Mouse (Mus musculus): Measurements from ENCODE around the gene Serpinb6b.

Gene Serpinb6b

GRCm38 (mm10) chr13:32969641-32970040 is 4.6 kb downstream of the Serpinb6b start:
- no peak for TF ChIP-seq CTCF (conservative IDR thresholded peaks at IDR 0.05; ENCODE audit: low read length)
- no peak for TF ChIP-seq NANOG (IDR thresholded peaks at IDR 0.05; ENCODE audit: borderline replicate concordance, low read length)
- TF ChIP-seq POU5F1 (IDR thresholded peaks at IDR 0.05; ENCODE audit: borderline replicate concordance, low read length), result no peak
- no peaks in the 10 kb centered on the region for H3K27me3 ChIP-seq (ENCODE audit: insufficient read depth, low read length)
- H3K36me3 ChIP-seq (ENCODE audit: insufficient read depth, low read length), result no peaks in the 10 kb centered on the region
- H3K4me1 ChIP-seq (replicated peaks; ENCODE audit: low read depth, low read length), result peaks cover 4% of the 10 kb centered on the region
- 0 out of 2 replicates have a peak, but pooled peaks cover 5% of the 10 kb centered on the region for H3K9me3 ChIP-seq (ENCODE audit: low read length)
- H3K4me3 ChIP-seq (replicated peaks; ENCODE audit: low read length), result no peak overlapping the region

GRCm38 (mm10) chr13:32970776-32971175 is 5.8 kb downstream of the Serpinb6b start:
- no peaks in the 10 kb centered on the region for H3K27me3 ChIP-seq (ENCODE audit: insufficient read depth, low read length)
- H3K4me3 ChIP-seq (replicated peaks; ENCODE audit: low read length), result no peak overlapping the region
- 0 out of 2 replicates have a peak, but pooled peaks cover 5% of the 10 kb centered on the region for H3K9me3 ChIP-seq (ENCODE audit: low read length)
- H3K36me3 ChIP-seq (ENCODE audit: insufficient read depth, low read length), result no peaks in the 10 kb centered on the region
- no peak for TF ChIP-seq NANOG (IDR thresholded peaks at IDR 0.05; ENCODE audit: borderline replicate concordance, low read length)
- no peak for TF ChIP-seq CTCF (conservative IDR thresholded peaks at IDR 0.05; ENCODE audit: low read length)
- no peak for TF ChIP-seq POU5F1 (IDR thresholded peaks at IDR 0.05; ENCODE audit: borderline replicate concordance, low read length)
- no peaks in the 10 kb centered on the region for H3K4me1 ChIP-seq (replicated peaks; ENCODE audit: low read depth, low read length)

DNA sequence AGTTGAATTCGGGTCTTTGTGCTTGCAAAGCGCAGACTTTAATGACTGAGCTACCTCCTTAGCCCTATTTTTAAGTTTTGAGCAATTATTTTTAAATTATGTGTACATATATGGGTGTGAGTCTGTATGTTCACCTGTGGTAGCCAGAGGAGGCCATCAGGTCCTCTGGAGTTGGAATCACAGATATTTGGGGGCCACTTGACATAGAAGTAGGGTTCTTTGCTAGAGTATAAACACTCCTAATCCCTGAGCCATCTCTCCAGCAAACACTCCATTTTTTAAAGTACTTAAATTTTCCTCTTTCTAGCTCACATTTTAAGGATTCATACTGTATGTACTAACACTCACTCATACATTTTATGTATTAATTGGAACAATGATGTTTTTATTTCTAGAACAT is 9.3 kb downstream of the Serpinb6b start:
- H3K27me3 ChIP-seq (ENCODE audit: insufficient read depth, low read length), result no peaks in the 10 kb centered on the region
- 0 out of 2 replicates have a peak, but pooled peaks cover 2% of the 10 kb centered on the region for H3K9me3 ChIP-seq (ENCODE audit: low read length)
- H3K36me3 ChIP-seq (ENCODE audit: insufficient read depth, low read length), result no peaks in the 10 kb centered on the region
- no peak overlapping the region for H3K4me3 ChIP-seq (replicated peaks; ENCODE audit: low read length)
- no peaks in the 10 kb centered on the region for H3K4me1 ChIP-seq (replicated peaks; ENCODE audit: low read depth, low read length)
- TF ChIP-seq NANOG (IDR thresholded peaks at IDR 0.05; ENCODE audit: borderline replicate concordance, low read length) (no peak), CTCF (conservative IDR thresholded peaks at IDR 0.05; ENCODE audit: low read length) (no peak), POU5F1 (IDR thresholded peaks at IDR 0.05; ENCODE audit: borderline replicate concordance, low read length) (no peak)

DNA sequence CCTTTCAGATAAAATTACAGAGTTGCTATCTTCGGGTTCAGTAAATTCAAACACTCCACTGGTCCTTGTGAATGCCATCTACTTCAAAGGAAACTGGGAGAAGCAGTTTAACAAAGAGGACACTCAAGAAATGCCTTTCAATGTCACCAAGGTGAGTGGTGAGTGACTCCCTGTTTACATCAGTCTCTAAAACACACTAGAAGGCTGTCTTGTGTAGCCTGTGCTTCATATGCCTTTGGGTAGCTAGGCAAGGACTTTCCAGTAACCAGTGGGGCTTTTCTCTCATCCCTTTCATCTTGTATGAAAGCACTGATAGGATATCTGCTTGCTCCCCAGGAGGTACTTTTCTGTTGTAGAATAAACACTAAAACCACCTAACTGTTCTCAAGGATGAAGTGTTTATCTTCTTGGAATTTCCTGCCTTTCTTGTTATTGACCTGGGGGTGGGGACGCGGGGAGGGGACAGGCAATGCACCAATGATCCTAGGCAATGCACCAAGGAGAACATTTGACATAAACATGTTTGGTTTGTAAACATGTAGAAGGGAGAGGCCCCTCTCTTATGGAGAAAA is 10.0 kb downstream of the Serpinb6b start:
- Histone ChIP-seq H3K4me3 (replicated peaks; ENCODE audit: low read length) (no peak overlapping the region), H3K9me3 (ENCODE audit: low read length) (no peaks in the 10 kb centered on the region), H3K4me1 (replicated peaks; ENCODE audit: low read depth, low read length) (no peaks in the 10 kb centered on the region), H3K27me3 (ENCODE audit: insufficient read depth, low read length) (no peaks in the 10 kb centered on the region), H3K36me3 (ENCODE audit: insufficient read depth, low read length) (no peaks in the 10 kb centered on the region)
- no peak for TF ChIP-seq CTCF (conservative IDR thresholded peaks at IDR 0.05; ENCODE audit: low read length)

- no peaks in the 10 kb centered on the region for H3K27me3 ChIP-seq (ENCODE audit: insufficient read depth, low read length)
- TF ChIP-seq NANOG (IDR thresholded peaks at IDR 0.05; ENCODE audit: borderline replicate concordance, low read length), result no peak
- no peak for TF ChIP-seq CTCF (conservative IDR thresholded peaks at IDR 0.05; ENCODE audit: low read length)
- no peak for TF ChIP-seq POU5F1 (IDR thresholded peaks at IDR 0.05; ENCODE audit: borderline replicate concordance, low read length)
- no peaks in the 10 kb centered on the region for H3K9me3 ChIP-seq (ENCODE audit: low read length)
- H3K36me3 ChIP-seq (ENCODE audit: insufficient read depth, low read length), result no peaks in the 10 kb centered on the region
- H3K4me3 ChIP-seq (replicated peaks; ENCODE audit: low read length), result no peak overlapping the region
- H3K4me1 ChIP-seq (replicated peaks; ENCODE audit: low read depth, low read length), result no peaks in the 10 kb centered on the region
Observed at GRCm38 (mm10) chr13:32975710-32976109, 10.7 kb downstream of the Serpinb6b start.

- H3K27me3 ChIP-seq (ENCODE audit: insufficient read depth, low read length), result no peaks in the 10 kb centered on the region
- no peak overlapping the region for H3K4me3 ChIP-seq (replicated peaks; ENCODE audit: low read length)
- no peak for TF ChIP-seq CTCF (conservative IDR thresholded peaks at IDR 0.05; ENCODE audit: low read length)
- no peak for TF ChIP-seq NANOG (IDR thresholded peaks at IDR 0.05; ENCODE audit: borderline replicate concordance, low read length)
- TF ChIP-seq POU5F1 (IDR thresholded peaks at IDR 0.05; ENCODE audit: borderline replicate concordance, low read length), result no peak
- no peaks in the 10 kb centered on the region for H3K36me3 ChIP-seq (ENCODE audit: insufficient read depth, low read length)
- H3K9me3 ChIP-seq (ENCODE audit: low read length), result no peaks in the 10 kb centered on the region
- no peaks in the 10 kb centered on the region for H3K4me1 ChIP-seq (replicated peaks; ENCODE audit: low read depth, low read length)
Observed at GRCm38 (mm10) chr13:32982556-32983042, 17.6 kb downstream of the Serpinb6b start.

DNA sequence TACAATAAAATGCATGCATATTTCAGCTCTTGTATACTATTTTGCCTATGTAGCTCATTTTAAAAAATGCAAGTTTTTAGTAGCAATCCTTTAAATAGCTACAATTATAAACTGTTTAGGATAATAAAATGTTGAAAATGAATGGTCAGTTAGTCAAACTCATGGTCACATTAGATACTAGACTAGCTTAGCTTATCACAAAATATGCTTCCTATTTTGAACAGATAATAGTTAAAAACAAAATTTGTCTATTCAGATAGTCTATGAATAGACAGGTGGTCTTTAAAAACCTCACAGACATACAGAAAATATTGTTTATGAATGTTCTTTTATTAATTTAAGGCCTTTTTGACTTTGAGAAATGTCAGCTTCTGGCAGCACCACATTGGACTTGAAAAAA is 21.2 kb downstream of the Serpinb6b start:
- Histone ChIP-seq H3K4me3 (replicated peaks; ENCODE audit: low read length) (no peak overlapping the region), H3K4me1 (replicated peaks; ENCODE audit: low read depth, low read length) (no peaks in the 10 kb centered on the region), H3K9me3 (ENCODE audit: low read length) (no peaks in the 10 kb centered on the region), H3K27me3 (ENCODE audit: insufficient read depth, low read length) (no peaks in the 10 kb centered on the region), H3K36me3 (ENCODE audit: insufficient read depth, low read length) (no peaks in the 10 kb centered on the region)
- TF ChIP-seq CTCF (conservative IDR thresholded peaks at IDR 0.05; ENCODE audit: low read length) (no peak), NANOG (IDR thresholded peaks at IDR 0.05; ENCODE audit: borderline replicate concordance, low read length) (no peak), POU5F1 (IDR thresholded peaks at IDR 0.05; ENCODE audit: borderline replicate concordance, low read length) (no peak)

DNA sequence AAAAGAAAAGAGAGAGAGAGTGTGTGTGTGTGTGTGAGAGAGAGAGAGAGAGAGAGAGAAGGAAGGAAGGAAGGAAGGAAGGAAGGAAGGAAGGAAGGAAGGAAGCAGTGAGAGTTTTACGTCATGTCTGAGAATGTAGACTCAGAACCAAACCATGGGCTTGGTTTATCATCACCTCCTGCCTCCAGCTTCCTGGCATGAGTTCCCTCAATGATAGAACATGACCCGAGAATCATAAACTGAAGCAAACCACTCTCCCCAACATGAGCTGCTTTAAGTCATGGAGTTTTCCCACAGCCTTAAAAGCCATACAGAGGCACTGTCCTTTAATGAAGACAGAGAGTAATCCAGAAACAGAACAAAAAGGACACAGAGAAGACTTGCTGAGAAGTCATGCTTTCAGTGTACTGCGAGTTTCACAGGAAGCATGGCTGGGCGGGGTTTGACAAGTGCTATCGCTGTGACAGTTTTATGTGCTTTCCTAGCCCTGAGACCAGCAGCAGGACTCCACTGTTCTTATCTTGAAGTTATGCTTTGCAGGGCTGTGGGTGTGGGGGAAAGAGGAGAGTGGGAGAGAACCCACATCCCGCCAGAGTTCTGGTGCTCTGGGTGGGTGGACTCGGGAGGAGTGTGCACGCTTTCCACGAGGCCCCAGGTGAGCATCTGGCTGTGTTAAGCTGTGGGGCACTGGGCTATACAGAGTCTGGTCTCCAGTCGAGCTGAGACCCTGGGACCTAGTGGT is 28.3 kb downstream of the Serpinb6b start:
- TF ChIP-seq POU5F1 (IDR thresholded peaks at IDR 0.05; ENCODE audit: borderline replicate concordance, low read length) (no peak), NANOG (IDR thresholded peaks at IDR 0.05; ENCODE audit: borderline replicate concordance, low read length) (no peak), CTCF (conservative IDR thresholded peaks at IDR 0.05; ENCODE audit: low read length) (no peak)
- Histone ChIP-seq H3K27me3 (ENCODE audit: insufficient read depth, low read length) (no peaks in the 10 kb centered on the region), H3K9me3 (ENCODE audit: low read length) (no peaks in the 10 kb centered on the region), H3K4me1 (replicated peaks; ENCODE audit: low read depth, low read length) (peaks cover 7% of the 10 kb centered on the region; the same call in 1 of the 2 replicates), H3K4me3 (replicated peaks; ENCODE audit: low read length) (no peak overlapping the region), H3K36me3 (ENCODE audit: insufficient read depth, low read length) (no peaks in the 10 kb centered on the region)

Measured in E14TG2a.4 (cell line).